Mouse (Mus musculus) 416B (cell line): Measurements from ENCODE around the gene Lamp1.

Experiments
- DNase-seq: peaks from one replicate; pipeline ENCODE4 v3.0.0; 2011; ENCODE audit warnings: low read depth

Gene Lamp1

DNA sequence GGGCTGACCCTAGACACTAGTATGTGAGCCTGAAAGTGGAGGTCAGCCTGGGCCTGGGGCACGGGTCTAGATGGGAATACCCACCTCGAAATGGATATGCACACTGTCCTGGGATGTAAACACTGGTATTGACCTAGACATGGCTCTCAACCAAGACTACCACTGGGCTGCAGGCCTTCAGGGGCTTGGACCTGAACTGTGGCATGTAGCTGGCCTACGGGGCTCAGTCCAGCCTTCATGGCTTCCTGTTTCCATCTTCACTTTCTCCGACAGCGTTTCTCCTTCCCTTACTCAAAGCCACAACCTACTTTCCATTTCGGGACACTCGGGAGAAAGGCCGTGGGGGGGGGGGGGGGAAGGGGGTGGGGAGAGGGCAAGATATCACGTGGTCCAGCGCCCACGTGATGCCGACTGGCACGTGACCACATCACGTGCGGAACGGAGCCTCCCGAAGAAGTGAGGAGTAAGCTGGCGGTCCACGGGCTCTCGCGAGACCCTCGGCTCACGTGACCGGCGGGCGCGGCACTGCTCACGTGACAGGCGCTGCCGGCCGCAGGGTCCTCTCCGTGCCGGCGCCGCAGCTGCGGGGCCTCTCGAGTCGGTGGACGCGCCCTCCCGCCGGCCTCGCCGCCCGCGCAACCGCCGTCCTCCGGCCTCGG lies at the start of gene Lamp1:
Lamp1 (plus strand) TSS at position 444 of the 659 bp plus-strand sequence.
- DNase-seq: peak; percentile 98

DNA sequence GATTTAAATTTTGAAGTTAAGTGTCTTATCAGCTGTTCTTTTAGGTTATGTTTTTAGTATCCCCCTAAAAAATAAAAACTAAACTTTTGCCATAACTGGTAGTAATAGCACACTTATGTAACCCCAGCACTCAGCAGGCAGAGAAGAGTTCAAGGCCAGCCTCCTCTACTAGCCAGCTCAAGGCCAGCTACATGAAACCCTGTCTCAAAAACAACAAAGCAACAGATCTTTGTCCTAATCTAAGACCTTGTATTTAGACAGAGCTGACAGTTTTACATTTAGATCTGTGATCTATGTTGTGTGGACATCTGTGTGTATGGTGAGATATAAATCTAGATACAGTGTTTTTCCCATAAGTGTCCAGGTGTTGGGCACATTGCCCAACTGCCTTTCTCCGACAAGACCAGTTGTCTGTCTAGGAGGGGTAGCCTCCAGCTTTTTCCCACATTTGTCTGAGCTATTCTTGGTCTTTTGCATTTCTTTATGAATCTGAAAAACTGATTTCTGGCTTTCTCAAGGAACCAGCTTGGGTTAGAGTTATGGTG lies 49.5 kb upstream of the Lamp1 start:
- no peak for DNase-seq

DNA sequence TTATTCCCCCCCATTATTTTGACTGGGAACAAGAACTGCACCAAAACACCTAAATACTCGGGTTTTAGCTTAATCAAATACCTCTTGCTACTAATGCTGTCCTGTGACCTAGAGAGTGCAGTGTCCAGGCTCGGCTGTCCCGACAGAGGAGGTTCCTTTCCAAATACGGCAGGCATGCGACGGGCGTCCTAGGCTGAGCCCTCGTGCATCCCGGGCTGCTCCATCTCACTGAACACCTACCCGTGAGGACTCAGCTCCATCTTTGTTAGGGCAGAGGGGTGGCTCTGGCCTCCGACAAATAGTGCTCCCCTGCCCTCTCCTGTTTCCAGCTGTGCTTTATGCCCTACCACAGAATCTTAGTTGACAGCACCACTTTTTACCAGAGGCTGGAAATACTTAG lies 47.0 kb upstream of the Lamp1 start:
- no peak for DNase-seq

DNA sequence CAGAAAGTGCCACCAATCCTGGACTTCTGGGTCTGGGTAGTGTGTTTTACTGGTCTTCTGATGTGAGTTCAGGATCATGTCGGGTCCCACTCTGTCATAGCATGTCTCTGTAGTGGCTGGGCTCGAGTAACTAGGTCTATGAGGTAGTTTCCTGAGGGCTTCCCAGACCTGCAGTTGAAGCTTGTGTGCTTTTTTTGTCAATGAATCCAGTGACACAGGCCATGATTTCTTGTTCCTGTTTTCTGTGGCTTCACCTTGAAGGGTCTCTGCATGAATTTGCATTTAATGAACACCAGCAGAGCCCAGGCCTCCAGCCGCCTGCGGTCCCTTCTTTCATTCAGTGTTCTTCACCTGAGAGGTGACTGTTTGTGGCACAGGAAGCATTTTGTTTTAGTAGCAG lies 45.7 kb upstream of the Lamp1 start:
- no peak for DNase-seq

DNA sequence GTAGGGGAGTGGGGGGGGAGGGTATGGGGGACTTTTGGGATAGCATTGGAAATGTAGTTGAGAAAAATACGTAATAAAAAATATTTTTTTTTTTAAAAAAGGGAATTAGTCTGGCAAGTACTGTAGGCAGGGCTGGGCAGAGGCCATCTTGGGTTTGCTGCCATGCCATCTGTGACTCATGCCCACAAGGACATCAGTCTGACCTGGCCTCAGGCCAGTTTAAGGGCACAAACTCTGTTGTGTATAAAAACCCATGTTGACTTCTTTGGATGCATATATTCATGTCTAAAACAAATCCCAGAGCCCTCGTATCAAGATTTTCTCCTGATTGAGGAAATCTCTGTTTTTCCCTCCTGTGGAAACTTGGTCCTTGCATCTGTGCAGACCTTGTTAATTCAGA lies 41.9 kb upstream of the Lamp1 start:
- peak; percentile 48 for DNase-seq

DNA sequence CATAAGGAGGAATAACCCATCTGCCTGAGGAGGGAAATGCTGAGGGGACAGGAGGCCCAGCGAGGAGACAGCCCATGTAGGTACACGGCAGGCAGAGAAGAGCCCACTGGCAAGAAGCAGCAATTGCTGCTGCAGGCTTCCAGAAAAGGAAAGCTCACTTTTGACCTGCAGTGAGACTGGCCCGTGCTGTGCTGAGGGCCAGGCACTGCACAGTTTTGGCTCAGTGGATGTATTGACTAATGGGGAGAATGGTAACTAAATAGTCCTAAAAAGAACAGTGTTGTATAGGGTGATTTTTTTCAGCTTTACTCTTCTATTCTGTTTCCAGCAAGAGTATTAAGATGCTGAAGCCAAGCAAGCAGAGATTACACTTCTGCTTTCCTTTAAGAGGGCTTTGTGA lies 40.4 kb upstream of the Lamp1 start:
- no peak for DNase-seq

DNA sequence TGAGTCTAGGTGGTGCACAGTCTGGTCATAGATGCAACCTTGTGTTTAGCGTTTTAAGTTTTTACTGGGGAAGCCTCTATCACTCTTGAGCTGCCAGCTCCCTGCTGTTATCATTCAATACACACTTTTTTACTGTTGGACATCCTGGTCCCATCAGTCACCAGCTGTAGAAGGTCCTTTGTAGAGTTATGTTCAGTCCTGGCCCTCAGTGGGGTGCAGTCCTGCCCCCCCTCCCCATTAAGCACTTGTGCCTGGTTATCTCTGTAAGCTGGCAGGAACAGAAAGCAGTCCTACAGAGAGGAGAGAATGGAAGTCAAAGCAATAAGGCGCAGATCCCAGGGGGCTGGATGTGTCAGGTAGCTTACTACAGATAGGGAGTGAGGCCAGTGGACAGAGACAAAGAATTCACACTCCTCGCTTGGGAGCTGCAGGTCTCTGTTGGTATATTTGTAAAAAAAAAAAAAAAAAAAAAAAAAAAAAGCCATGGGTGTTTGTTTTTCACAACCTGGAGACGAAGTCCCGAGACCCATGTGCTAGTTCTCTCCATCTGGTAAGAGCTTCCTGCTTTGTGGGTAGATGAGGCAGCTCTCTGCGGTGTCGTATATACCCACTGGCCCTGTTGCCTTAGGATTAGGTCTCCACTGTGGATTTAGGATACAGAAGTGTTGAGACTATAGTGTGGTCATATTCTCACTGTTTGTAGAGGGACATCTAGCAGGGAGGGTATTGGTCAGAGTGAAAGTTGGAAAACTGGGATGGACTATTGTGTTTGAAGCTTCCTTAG lies 37.9 kb upstream of the Lamp1 start:
- peak; percentile 63 for DNase-seq

DNA sequence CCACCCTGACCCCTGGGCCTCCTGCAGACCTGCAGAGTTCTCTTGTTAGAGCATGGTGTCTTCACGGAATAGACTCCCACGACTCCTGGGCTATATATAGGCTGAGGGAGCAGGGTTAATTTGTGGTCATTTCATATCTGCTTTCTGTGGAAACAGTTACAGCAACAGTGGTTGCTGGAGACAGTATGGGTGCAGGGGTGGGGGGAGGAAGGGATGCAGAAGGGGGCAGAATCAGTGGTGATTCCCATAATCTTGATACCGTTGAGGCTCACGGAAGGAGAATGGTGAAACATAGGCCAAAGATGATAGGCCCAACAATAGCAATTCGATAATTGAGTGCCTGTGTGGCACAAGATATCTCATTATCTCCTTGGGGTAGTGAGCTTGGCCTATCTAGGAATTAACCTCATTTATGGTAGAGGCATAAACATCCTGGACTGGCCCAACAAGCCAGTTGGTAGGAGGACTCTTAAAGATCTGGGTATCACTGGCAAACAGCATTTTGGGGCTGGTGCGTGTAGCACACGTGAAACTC lies 36.0 kb upstream of the Lamp1 start:
- no peak for DNase-seq

DNA sequence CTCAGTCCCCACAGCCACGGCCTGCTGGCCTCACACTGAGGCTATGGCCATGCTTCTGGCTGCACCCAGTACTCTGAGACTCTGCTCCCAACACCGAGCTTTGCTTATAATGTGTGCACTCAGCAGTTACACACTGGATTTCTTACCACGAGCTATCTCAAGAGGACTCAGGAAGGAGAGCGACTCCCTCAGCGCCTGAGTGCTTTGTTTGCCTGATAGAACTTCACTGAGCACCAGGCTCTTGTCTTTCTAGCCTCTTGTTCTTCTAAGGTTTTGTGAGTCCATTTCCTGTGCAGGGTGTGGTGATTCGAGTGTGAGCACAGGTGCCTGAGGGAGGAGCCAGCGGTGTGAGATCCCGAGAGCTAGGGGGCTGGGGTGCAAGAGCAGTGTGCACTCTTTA lies 34.1 kb upstream of the Lamp1 start:
- DNase-seq: no peak

DNA sequence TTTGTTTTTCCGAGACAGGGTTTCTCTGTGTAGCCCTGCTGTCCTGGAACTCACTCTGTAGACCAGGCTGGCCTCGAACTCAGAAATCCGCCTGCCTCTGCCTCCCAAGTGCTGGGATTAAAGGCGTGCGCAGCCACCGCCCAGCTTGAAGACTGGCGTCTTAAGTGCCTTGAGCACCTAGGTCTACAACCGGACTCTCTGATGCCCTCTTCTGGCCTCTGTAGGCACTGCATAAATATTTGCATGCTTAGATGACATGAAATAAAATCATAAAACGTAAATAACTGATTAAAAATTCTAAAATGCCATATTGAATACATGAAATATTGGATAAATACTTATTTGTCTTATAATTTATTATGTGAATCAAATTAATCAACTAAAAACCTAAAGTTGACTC lies 26.7 kb upstream of the Lamp1 start:
- peak; percentile 73 for DNase-seq

DNA sequence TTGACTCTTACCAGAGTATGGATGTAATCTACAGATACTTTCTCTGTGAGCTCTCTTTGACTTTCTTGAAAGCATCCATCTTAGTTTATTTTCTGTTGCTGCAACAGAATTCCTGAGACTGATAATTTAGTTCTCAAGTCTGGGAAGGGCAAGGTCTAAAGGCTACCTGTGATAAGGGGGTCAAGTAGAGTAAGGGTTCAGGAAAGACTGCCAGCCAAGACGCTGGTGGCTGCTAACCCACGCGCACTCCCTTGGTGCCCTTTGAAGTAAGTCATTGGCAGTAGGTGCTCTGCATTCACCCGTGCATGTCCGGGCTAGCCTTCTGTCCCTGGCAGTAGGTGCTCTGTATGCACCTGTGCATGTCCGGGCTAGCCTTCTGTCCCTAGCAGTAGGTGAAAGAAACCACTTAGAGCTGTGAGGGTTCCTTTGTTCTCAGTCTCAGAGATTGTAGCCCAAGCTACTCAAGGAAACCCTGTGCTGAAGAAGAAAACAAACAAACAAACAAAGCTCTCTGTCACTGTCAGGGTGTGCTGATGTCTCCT lies 19.2 kb upstream of the Lamp1 start:
- no peak for DNase-seq

DNA sequence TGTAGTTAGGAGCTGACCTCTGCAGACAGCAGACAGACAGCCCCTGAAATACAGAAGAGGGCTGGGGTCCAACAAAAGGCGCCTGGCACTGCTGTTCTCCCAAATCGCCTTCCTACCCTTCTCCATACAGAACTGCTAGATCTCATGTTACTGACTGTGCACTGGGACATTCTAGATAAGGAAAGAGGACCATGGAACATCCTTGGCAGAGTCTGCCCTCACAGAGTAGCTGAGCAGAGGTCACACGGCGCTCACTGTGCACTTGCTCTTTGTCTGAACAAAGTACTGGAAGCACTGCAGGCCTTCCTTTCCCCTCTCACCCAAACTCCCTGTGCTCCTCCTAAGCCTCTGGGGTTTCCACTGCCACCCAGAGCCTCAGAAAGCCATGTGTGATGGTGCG lies 17.3 kb upstream of the Lamp1 start:
- no peak for DNase-seq

DNA sequence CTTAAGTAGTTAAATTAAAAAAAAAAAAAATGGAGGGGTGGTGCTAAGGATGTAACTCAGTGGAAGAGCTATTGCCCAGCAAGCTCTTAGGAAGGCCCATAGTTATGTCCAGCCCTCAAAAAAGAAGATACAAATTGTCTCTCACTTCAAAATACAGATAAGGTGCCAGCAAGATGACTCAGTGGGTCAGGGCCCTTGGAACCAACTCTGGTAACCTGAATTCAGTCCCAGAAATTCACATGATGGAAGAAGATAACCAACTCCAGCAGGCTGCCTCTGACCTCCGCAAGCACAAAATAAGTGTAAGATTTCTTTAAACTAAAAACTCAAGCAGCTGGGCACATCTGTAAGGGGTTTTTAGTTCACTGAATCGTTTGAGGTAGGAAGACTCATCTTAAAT lies 10.5 kb upstream of the Lamp1 start:
- DNase-seq: no peak

DNA sequence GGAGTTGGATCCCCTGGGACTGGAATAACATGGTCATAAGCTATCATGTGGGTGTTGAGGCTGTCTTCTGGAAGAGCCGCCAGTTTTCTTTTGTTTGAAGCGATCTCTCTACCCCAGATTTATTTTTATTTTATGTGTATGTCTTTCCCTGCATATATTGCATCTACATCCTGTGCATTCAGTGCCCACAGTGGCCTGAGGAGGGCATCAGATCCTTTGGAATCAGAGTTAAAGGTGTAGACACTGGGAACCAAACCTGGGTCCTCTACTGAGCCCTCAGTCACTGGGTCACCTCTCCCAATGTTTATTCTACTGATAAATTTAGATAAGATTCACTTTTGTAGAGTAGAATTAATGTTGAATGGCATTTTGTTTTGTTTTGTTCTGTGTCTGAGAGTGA lies 9.7 kb upstream of the Lamp1 start:
- DNase-seq: no peak

DNA sequence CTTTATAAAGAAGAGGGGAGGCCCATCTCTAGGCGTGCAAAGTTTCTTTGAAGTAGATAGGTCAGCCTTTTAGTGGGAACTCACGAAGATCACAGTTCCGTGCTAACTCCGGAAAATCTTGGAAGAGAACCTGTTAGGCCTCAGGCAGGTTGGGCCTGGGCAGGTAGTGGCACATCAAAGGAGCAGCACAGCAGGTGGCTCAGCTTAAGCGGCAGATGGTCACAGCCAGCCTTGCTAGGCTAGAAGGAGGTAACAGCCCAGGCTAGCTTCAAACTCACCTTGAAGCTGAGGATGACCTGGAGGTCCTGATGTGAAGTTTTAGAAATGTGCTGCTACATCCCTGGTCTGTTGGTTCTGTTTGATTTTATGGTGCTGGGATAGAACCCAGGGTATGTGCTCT lies 9.1 kb upstream of the Lamp1 start:
- no peak for DNase-seq

DNA sequence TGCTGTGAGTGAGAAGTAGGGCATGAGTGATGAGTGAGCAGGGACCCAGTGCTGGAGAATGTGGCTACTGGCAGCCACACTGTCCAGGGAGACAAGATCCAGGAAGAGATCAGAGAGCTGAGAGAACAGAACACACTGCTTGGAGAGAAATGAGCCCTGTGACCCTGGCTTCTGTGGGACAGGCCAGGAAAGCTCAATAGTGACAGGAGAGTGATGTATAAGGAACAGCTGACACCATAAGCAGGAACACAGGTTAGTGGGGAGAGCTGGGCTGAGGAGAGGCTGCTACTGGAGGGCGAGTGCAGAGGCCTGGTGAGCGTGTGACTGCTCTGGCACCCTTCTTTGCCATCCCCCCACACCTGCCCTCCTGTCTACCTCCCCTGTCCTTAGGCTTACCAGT lies 8.0 kb upstream of the Lamp1 start:
- DNase-seq: no peak

DNA sequence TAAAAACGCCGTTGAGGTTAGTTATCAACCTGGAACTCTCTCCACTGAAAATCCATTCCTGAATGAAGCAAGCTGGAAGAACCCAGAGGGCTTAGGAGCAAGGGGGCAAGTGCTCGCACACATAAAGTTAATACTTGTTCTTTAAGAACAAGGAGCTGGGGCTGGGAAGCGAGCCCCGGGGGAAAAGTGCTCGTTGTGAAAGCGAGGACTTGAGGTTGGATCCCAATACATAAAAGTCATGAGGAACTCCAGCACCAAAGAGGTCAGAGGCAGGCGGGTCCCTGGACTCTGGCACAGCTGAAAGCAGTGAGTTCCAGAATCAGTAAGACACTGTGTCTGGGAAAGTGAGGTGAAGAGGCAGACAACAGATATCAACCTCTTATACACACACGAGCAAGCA lies 4.9 kb upstream of the Lamp1 start:
- DNase-seq: no peak

DNA sequence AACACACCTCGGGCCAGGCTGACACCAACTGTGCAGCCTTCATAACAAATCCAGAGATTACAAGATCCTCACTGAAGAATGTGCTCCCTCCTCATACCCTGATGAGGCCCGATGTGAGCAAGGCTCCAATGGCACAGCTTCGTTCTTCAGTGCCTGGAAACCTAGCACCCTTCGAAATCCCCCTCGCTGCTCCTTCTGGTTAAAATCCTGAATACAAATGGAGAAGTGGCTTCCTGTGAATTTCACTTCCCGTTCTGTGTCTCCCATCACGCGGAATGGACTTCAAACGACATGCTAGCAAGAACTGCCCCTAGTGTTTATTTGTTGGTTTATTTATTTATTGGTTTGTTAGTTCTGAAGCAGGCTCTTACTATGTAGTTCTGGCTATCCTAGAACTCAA lies 3.6 kb upstream of the Lamp1 start:
- no peak for DNase-seq

DNA sequence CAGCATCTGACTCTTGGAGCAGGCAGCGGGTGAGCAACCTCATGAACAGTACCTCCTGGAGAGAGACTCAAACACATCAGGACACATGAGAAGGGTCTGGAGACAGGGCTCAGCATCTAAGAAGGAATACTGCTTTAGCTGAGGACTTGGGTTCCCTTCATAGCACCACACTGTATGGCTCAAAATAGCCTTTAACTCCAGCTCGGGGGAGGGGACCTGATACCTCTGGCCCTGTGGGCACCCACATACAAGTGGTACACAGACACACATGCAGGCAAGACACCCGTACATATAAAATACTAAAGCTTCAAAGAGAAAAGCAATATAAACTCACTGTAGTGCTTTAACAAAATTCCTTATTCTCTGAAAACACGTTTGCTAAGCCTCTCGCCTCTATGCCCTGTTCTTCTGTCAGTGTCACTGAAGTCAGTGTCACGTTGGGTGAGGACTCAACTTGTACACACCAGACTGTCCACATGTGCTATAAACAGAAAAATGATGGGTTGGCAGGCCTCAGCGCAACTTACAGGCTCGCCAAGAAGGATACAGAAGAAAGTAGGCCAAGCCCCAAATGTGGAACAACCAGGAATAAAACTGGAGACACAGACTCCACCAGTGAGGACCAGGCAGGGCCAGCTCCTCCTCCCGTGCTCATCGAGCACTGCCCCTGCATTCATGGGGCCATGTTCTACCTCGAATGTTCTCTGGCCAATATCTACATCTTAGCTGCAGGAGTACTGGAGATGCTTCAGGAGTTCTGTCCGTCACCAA lies 2.4 kb upstream of the Lamp1 start:
- no peak for DNase-seq

DNA sequence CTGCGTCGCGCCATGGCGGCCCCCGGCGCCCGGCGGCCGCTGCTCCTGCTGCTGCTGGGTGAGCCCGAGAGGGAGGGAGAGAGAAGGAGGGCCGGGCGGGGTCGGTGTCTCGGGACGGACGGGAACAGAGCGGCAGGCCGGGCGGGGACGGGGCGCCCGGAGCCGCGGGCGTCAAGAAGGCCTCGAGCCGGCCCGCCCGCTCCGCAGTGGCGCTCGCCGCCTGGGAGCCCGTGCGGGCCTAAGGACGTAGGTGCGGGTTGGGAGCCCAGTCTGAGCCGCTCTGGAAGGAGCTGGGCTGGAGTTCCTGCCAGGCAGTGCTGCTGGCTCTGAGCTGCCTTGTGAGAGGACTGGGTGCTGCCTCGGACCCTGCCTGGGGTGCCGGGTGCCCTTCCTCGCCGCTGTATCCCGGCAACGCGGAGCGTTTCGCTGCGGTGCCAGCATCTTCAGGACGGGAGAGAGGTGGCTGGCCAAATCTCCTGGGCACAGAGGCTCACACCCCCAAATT lies 468 bp downstream of the Lamp1 start:
- DNase-seq: peak; percentile 11

DNA sequence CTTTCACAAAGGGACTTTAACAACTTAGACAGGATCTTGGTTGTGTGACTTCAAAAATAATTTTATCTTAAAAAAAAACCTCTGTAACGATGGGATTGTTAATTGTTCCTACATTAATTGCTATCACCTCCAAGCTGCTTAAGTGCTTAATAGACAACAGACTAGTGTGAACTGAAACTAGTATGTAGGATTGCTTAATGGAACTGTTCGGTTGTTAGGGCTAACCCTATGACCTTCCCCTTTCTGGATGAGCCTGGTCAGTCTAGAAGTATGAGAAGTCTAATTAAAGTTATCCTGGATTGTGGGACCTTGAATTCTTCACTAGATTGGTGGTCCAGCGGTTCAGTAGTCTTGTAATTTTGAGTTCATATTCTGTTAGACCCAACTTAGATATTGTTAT lies 1.7 kb downstream of the Lamp1 start:
- peak; percentile 51 for DNase-seq

DNA sequence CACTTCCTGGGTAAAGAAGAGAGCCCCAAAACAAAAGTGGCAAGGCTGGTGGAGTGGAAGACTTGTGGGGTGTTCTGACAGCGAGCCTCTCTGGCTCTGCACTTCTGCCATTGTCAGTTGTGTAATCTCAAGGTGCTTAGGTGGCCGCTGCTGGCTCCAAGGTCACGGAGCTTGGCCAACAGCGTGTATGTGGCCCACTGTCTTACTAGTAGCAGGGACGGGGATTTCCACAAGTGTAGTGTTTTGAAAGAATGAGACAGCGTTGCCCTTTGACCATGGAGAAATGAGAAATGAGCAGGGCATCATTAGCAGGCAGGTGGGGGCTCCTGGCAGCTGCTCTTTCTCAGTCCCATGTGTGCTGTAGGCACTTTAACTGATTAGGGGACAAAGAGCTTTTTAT lies 3.1 kb downstream of the Lamp1 start:
- peak; percentile 39 for DNase-seq
